Mouse (Mus musculus): ENCODE data around the gene Stk32c. TPM values are rescaled to one million over a fixed set of nuclear protein-coding genes. Genes with fewer than 3 reads are reported as not detected.

Stk32c gene
- polyA plus RNA-seq, 1 experiment from 2014 or later, result not detected

GRCm38 (mm10) chr7:139068182-139068623, 144.9 kb downstream of the Stk32c start:
- DNase-seq (ENCODE audit: low spot score) (peak; percentile 67), ATAC-seq (replicated peaks; ENCODE audit: low FRiP score) (0 out of 2 replicates have a peak, but pooled peaks have one; percentile 43)
- no peak overlapping the region for H3K27ac ChIP-seq (ENCODE audit: low read depth, low read length)
- no peaks in the 10 kb centered on the region for H3K9me3 ChIP-seq (ENCODE audit: control insufficient read depth, low read length)
- H3K4me3 ChIP-seq (ENCODE audit: low read depth, low read length), result no peak overlapping the region
- 1% methylated on average over 2 of the region's 2 CpGs for WGBS
- no peak overlapping the region for H3K4me2 ChIP-seq
- H3K9ac ChIP-seq (ENCODE audit: low read depth, low read length), result no peak overlapping the region
- H3K4me1 ChIP-seq (replicated peaks; ENCODE audit: control insufficient read depth, insufficient read depth, low read length), result no peaks in the 10 kb centered on the region
- no peaks in the 10 kb centered on the region for H3K36me3 ChIP-seq (ENCODE audit: control insufficient read depth, insufficient read depth, low read length)
- no peaks in the 10 kb centered on the region for H3K27me3 ChIP-seq (replicated peaks; ENCODE audit: control insufficient read depth, insufficient read depth, low read length)

- no peaks in the 10 kb centered on the region for H3K36me3 ChIP-seq (ENCODE audit: control insufficient read depth, insufficient read depth, low read length)
- no peaks in the 10 kb centered on the region for H3K27me3 ChIP-seq (replicated peaks; ENCODE audit: control insufficient read depth, insufficient read depth, low read length)
- H3K9me3 ChIP-seq (ENCODE audit: control insufficient read depth, low read length), result no peaks in the 10 kb centered on the region
- H3K9ac ChIP-seq (ENCODE audit: low read depth, low read length), result no peak overlapping the region
- 45% methylated on average over 4 of the region's 4 CpGs for WGBS
- no peak overlapping the region for H3K27ac ChIP-seq (ENCODE audit: low read depth, low read length)
- no peak overlapping the region for H3K4me3 ChIP-seq (ENCODE audit: low read depth, low read length)
- no peak overlapping the region for H3K4me2 ChIP-seq
- ATAC-seq (replicated peaks; ENCODE audit: low FRiP score) (no peak), DNase-seq (ENCODE audit: low spot score) (no peak)
- H3K4me1 ChIP-seq (replicated peaks; ENCODE audit: control insufficient read depth, insufficient read depth, low read length), result no peaks in the 10 kb centered on the region
These were observed 149.7 kb downstream of the Stk32c start for GRCm38 (mm10) chr7:139063406-139063805.

Other genes starting within 250 kb of the Stk32c start
- 4.8 and 5.0 TPM in 2 replicates for gene Dpysl4, start 127.3 kb downstream of the Stk32c start, polyA plus RNA-seq (2014; fragmentation: Nextera tagmentation; extraction: Ambion mirVana)
- gene Lrrc27, start 319 bp downstream of the Stk32c start, polyA plus RNA-seq (2014; fragmentation: Nextera tagmentation; extraction: Ambion mirVana), result 2.2 and 2.6 TPM in 2 replicates
- gene Pwwp2b, start 35.2 kb upstream of the Stk32c start, polyA plus RNA-seq (2014; fragmentation: Nextera tagmentation; extraction: Ambion mirVana), result 3.3 and 3.5 TPM in 2 replicates
- 11.8 and 14.3 TPM in 2 replicates for gene Inpp5a, start 175.8 kb upstream of the Stk32c start, polyA plus RNA-seq (2014; fragmentation: Nextera tagmentation; extraction: Ambion mirVana)

All from liver, embryonic 11.5 days (tissue).